Mouse (Mus musculus): ENCODE measurements at regions not wholly inside any gene's neighbourhood (a gene's known extent, or its start where the extent isn't known, plus 50 kb on each side); places are given as distances from the start of the nearest gene placed in this dataset.

DNA sequence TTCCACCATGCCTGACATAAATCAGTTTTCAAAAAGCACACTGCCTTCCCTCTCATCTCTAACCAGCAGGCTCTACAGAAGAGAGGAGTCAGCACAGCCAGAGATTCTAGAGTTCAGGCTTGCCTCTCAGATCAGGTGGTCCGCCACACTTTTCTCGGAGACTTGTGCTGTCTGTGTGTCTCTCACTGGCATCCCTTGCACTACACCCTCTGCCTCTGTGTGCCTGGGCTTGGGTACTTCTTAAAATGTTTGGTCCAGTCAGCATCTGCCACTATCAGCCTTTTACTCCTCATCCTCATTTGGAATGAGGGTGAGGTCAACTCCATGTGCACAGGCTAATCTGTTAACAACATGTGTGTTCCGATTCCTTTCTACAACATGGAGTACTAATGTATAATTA lies 92.0 kb downstream of the S1pr1 start:
- Histone ChIP-seq H3K4me3 (no peak overlapping the region), H3K27ac (replicated peaks) (no peak overlapping the region), H3K36me3 (no peaks in the 10 kb centered on the region), H3K27me3 (ENCODE audit: low read depth, poor library complexity, severe bottlenecking) (no peaks in the 10 kb centered on the region), H3K4me1 (no peaks in the 10 kb centered on the region), H3K9me3 (replicated peaks) (no peaks in the 10 kb centered on the region)
- DNase-seq (ENCODE audit: low spot score) = no peak
- WGBS = 93% methylated on average over 3 of the region's 3 CpGs

- no peak for DNase-seq (ENCODE audit: low spot score)
- Histone ChIP-seq H3K4me3 (no peak overlapping the region), H3K36me3 (no peaks in the 10 kb centered on the region), H3K9me3 (replicated peaks) (no peaks in the 10 kb centered on the region), H3K4me1 (no peaks in the 10 kb centered on the region), H3K27me3 (ENCODE audit: low read depth, poor library complexity, severe bottlenecking) (no peaks in the 10 kb centered on the region), H3K27ac (replicated peaks) (no peak overlapping the region)
- 80% methylated on average over 2 of the region's 2 CpGs for WGBS
These were observed 92.6 kb downstream of the S1pr1 start for GRCm38 (mm10) chr3:115622300-115622699.

- no peak overlapping the region for H3K4me3 ChIP-seq
- H3K36me3 ChIP-seq = no peaks in the 10 kb centered on the region
- no peak overlapping the region for H3K27ac ChIP-seq (replicated peaks)
- H3K9me3 ChIP-seq (replicated peaks) = no peaks in the 10 kb centered on the region
- no peaks in the 10 kb centered on the region for H3K4me1 ChIP-seq
- H3K27me3 ChIP-seq (ENCODE audit: low read depth, poor library complexity, severe bottlenecking) = no peaks in the 10 kb centered on the region
- 94% methylated on average over 3 of the region's 3 CpGs for WGBS
- no peak for DNase-seq (ENCODE audit: low spot score)
These were observed 94.9 kb downstream of the S1pr1 start for GRCm38 (mm10) chr3:115619970-115620369.

- DNase-seq (ENCODE audit: low spot score) = peak; percentile 20
- Histone ChIP-seq H3K4me3 (no peak overlapping the region), H3K27me3 (ENCODE audit: low read depth, poor library complexity, severe bottlenecking) (no peaks in the 10 kb centered on the region), H3K27ac (replicated peaks) (no peak overlapping the region), H3K4me1 (no peaks in the 10 kb centered on the region), H3K36me3 (no peaks in the 10 kb centered on the region), H3K9me3 (replicated peaks) (no peaks in the 10 kb centered on the region)
- WGBS = 29% methylated on average over 7 of the region's 7 CpGs
These were observed 98.8 kb downstream of the S1pr1 start for GRCm38 (mm10) chr3:115615994-115616598.

GRCm38 (mm10) chr3:115612859-115613258 lies 102.0 kb downstream of the S1pr1 start:
- Histone ChIP-seq H3K27me3 (ENCODE audit: low read depth, poor library complexity, severe bottlenecking) (no peaks in the 10 kb centered on the region), H3K36me3 (no peaks in the 10 kb centered on the region), H3K4me3 (no peak overlapping the region), H3K9me3 (replicated peaks) (no peaks in the 10 kb centered on the region), H3K4me1 (no peaks in the 10 kb centered on the region), H3K27ac (replicated peaks) (no peak overlapping the region)
- WGBS = 83% methylated on average over 6 of the region's 6 CpGs
- DNase-seq (ENCODE audit: low spot score) = no peak

DNA sequence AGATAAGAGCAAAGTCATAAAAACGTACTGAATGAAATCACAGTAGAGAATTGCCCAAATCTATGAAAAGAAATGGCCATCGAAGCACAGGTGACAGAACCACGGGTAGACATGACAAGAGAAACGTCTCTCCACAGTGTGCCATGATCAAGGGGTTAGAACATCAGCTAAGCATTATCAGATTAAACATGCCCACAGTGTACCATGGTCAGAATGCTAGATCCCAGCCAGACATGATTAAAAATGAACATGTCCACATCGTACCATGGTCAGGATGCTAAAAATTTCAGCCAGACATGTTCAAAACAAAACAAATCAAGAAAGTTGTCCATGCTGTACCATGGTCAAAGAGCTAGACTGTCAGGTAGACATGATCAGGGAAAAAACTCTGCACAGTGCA lies 106.8 kb downstream of the S1pr1 start:
- DNase-seq (ENCODE audit: low spot score) = no peak
- WGBS = 85% methylated on average over 5 of the region's 5 CpGs
- H3K36me3 ChIP-seq = no peaks in the 10 kb centered on the region
- no peaks in the 10 kb centered on the region for H3K4me1 ChIP-seq
- H3K9me3 ChIP-seq (replicated peaks) = no peaks in the 10 kb centered on the region
- H3K4me3 ChIP-seq = no peak overlapping the region
- H3K27ac ChIP-seq (replicated peaks) = no peak overlapping the region
- no peaks in the 10 kb centered on the region for H3K27me3 ChIP-seq (ENCODE audit: low read depth, poor library complexity, severe bottlenecking)

DNA sequence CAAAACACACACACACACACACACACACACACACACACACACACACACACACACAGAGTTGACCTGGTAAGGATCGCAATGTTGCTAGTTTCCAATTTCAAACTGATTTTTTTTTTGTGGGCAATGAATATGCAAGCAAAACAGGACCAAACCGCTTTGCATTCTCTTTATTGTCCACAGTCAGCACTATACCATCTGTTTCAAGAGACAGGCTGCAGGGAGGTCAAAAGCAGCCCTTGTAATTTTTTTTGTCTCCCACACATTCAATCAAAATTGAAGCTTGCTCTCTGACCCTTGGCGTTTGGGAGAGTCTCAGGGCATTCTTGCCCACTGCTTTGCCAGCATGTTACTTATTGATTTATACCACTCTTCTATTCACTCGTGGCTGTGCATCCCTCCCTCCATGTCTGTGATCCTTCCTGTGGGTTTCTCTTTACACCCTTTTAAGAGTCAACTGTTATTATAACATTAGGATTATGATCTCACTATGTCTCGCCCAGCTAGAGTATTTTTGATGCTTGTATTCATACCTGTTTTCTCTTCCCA lies 110.1 kb downstream of the S1pr1 start:
- WGBS = 64% methylated on average over 5 of the region's 5 CpGs
- Histone ChIP-seq H3K4me3 (no peak overlapping the region), H3K4me1 (no peaks in the 10 kb centered on the region), H3K9me3 (replicated peaks) (no peaks in the 10 kb centered on the region), H3K27ac (replicated peaks) (0 out of 2 replicates have a peak overlapping the region, but pooled peaks have one; percentile 28), H3K36me3 (no peaks in the 10 kb centered on the region), H3K27me3 (ENCODE audit: low read depth, poor library complexity, severe bottlenecking) (no peaks in the 10 kb centered on the region)
- no peak for DNase-seq (ENCODE audit: low spot score)

DNA sequence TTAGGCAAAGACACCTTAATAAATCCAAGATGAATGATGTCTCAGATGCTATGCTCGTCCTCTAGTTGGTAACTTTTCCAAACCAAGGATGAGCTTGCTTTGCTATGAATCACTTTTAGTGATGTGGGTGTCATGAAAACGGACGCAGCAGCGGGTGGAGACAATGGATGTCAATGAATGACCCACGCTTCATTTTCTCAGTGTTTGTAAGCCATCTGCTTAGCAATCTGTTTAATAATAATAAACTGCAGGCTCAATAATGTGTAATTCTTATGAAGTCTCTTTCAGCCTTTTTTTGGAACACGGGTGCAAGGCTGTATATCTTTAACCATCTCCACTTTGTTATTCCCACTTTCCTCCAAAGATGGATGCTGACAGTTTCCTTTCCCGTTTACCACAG lies 110.6 kb downstream of the S1pr1 start:
- H3K36me3 ChIP-seq = no peaks in the 10 kb centered on the region
- no peak overlapping the region for H3K4me3 ChIP-seq
- no peak overlapping the region for H3K27ac ChIP-seq (replicated peaks)
- DNase-seq (ENCODE audit: low spot score) = no peak
- WGBS = 83% methylated on average over 7 of the region's 7 CpGs
- no peaks in the 10 kb centered on the region for H3K4me1 ChIP-seq
- H3K27me3 ChIP-seq (ENCODE audit: low read depth, poor library complexity, severe bottlenecking) = no peaks in the 10 kb centered on the region
- H3K9me3 ChIP-seq (replicated peaks) = no peaks in the 10 kb centered on the region

GRCm38 (mm10) chr3:115603803-115604202 lies 111.1 kb downstream of the S1pr1 start:
- H3K9me3 ChIP-seq (replicated peaks) = no peaks in the 10 kb centered on the region
- no peaks in the 10 kb centered on the region for H3K4me1 ChIP-seq
- no peaks in the 10 kb centered on the region for H3K27me3 ChIP-seq (ENCODE audit: low read depth, poor library complexity, severe bottlenecking)
- DNase-seq (ENCODE audit: low spot score) = no peak
- H3K27ac ChIP-seq (replicated peaks) = no peak overlapping the region
- H3K4me3 ChIP-seq = no peak overlapping the region
- H3K36me3 ChIP-seq = no peaks in the 10 kb centered on the region
- 85% methylated on average over 3 of the region's 3 CpGs for WGBS

DNA sequence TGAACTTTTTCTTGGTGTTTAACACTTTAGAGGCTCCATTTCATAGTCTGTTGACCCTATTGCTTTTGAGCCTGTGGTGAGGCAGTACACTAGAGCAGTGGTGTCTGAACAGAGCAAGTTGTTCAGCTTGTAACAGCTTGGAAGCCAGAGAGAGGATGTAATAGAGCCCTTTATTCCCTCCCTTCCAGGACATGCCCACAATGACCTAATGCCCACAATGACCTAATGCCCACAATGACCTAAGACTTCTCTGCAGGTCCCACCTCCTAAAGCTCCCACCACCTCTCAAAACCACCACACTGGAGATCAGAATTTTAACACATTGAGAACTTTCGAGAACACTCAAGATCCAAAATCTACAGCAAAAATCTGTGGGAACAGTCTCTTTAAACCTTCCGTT lies 115.6 kb downstream of the S1pr1 start:
- Histone ChIP-seq H3K4me1 (no peaks in the 10 kb centered on the region), H3K27ac (replicated peaks) (no peak overlapping the region), H3K9me3 (replicated peaks) (no peaks in the 10 kb centered on the region), H3K27me3 (ENCODE audit: low read depth, poor library complexity, severe bottlenecking) (no peaks in the 10 kb centered on the region), H3K4me3 (no peak overlapping the region), H3K36me3 (no peaks in the 10 kb centered on the region)
- no peak for DNase-seq (ENCODE audit: low spot score)
- WGBS = 97% methylated on average over 2 of the region's 2 CpGs

- Histone ChIP-seq H3K9me3 (replicated peaks) (no peaks in the 10 kb centered on the region), H3K4me1 (no peaks in the 10 kb centered on the region), H3K4me3 (no peak overlapping the region), H3K36me3 (no peaks in the 10 kb centered on the region), H3K27ac (replicated peaks) (no peak overlapping the region), H3K27me3 (ENCODE audit: low read depth, poor library complexity, severe bottlenecking) (no peaks in the 10 kb centered on the region)
- 45% methylated on average over 6 of the region's 6 CpGs for WGBS
- peak; percentile 47 for DNase-seq (ENCODE audit: low spot score)
These were observed 118.3 kb downstream of the S1pr1 start for GRCm38 (mm10) chr3:115596523-115596922.

DNA sequence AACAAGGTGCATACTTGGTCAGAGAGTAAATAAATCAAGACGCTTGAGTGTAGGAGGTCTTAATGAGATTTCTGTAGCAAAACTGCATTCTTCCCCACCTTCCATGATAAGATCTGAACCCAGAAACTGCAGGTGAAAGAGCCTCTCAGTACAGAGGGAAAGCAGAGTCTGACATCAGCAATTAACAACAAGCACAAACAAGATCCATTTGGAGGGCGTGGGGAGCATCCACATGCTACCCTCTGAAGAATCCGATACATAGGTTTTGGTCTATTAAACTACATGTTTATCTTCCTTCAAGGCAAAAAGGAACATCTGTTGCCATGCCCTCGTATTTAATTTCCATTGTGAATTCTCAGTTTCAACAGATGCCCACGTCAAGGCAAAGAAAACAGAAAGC lies 124.2 kb downstream of the S1pr1 start:
- no peaks in the 10 kb centered on the region for H3K4me1 ChIP-seq
- H3K9me3 ChIP-seq (replicated peaks) = no peaks in the 10 kb centered on the region
- no peak overlapping the region for H3K4me3 ChIP-seq
- 85% methylated on average over 5 of the region's 5 CpGs for WGBS
- DNase-seq (ENCODE audit: low spot score) = no peak
- H3K27ac ChIP-seq (replicated peaks) = no peak overlapping the region
- no peaks in the 10 kb centered on the region for H3K27me3 ChIP-seq (ENCODE audit: low read depth, poor library complexity, severe bottlenecking)
- no peaks in the 10 kb centered on the region for H3K36me3 ChIP-seq

DNA sequence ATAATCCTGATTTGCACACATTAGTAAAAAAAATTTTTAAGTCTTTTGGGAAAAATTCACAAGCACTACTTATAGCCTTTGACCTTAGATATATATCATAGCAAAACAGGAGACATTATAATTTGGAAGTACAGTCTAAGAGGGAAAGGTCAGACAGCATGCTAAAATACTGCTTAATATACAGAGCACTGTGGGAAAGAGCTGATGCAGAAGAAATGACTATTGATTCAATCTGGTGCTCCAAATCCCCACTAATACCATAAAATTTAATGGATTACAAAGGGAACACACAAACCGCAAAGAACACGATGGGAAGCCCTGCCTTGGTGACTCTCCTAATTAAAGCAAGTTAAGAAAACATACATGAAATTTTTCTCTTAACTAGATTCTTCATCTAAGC lies 126.3 kb downstream of the S1pr1 start:
- no peak for DNase-seq (ENCODE audit: low spot score)
- Histone ChIP-seq H3K27ac (replicated peaks) (no peak overlapping the region), H3K36me3 (no peaks in the 10 kb centered on the region), H3K9me3 (replicated peaks) (no peaks in the 10 kb centered on the region), H3K4me1 (no peaks in the 10 kb centered on the region), H3K4me3 (no peak overlapping the region), H3K27me3 (ENCODE audit: low read depth, poor library complexity, severe bottlenecking) (no peaks in the 10 kb centered on the region)
- WGBS = 74% methylated on average over 2 of the region's 2 CpGs

Data from midbrain, embryonic 10.5 days (tissue).